Mouse (Mus musculus) G1E-ER4 (cell line): ENCODE measurements around the gene Spic. TPM values are rescaled to one million over a fixed set of nuclear protein-coding genes. Genes with fewer than 3 reads are reported as not detected.

Experiments
- GATA1 ChIP-seq: IDR thresholded peaks from one replicate; pipeline ENCODE4 v1.8.0; 2012; ENCODE audit warnings: low read length, inconsistent platforms
- polyA plus RNA-seq: library from polyadenylated mRNA; stranded (reverse); fragments of >175 nt; gene quantifications from 2 replicates; pipeline ENCODE4 v1.2.3, GENCODE M21; 2012

The Spic gene
- polyA plus RNA-seq, result not detected in 2 replicates

DNA sequence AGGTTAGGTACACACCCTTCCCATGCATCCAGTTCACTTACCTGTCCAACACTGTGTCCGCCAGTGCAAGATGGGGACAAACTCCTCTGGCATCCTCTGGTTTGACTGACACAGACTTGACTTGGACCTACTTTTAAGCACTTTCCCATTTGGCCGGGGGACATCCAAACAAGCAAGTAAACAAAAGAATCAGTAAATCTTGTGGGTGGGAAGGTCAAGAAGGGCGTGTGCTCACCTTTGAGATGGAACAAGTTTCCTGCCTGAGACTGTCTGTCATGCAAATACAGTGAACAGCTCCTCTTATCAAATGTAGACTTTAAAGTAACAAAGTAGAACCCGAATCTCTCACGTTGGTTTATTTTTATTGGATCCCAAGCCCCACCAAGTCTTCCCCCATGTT lies at the start of gene Spic:
Gene Spic, minus strand, starts transcription at position 91 of the 400 bp plus-strand sequence.
- no peak for TF ChIP-seq GATA1

- TF ChIP-seq GATA1, result no peak
These were observed 47.5 kb upstream of the Spic start for GRCm38 (mm10) chr10:88732309-88732622.

GRCm38 (mm10) chr10:88731496-88732308 lies 46.9 kb upstream of the Spic start:
- no peak for TF ChIP-seq GATA1

DNA sequence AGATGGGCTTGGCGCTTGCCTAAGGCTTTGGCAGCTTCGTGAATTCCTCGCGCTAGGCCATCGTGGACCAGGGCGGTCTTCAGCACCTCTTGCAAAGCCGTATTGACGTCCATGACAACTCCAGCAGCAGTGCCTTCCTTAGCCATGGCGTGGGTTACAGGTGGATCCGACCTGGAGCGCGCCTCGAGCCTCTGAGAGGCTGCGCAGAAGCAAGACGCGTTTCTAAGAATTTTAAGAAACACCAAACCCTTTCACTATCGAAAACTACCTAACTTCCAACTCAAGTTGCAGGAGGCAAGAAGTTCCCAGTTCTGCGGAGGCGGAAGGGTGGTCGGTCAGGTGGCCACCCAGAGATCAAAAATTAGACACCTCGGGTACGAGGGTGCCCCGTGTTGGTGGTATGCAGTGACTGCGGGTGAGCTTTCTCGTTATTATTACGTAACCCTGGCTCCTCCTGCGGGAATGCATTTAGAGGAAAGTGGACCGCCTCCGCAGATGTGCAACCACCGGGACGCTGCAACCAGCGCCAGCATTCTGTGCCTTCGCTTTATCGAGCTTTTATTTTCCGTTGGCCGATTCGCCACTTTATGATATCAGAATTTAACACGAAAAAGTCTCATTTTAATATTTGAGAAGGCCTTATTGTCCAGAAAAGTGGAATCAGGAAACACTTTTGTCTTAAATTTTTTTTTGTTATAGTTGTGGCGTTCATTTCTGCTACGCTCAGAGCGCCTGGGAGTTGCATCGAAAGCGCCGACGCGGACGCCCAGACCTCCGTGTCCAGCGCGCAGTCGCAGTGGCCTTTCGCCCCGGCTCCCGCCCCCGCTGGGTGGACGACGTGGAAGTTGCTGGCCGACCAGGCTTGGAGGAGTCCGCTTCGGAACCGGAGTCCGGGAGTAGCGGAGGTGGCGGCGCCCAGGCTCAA lies 46.0 kb upstream of the Spic start, which contains the start of gene Arl1:
Gene Arl1, plus strand, starts transcription at position 288 of the 925 bp plus-strand sequence.
- no peak for TF ChIP-seq GATA1

GRCm38 (mm10) chr10:88728166-88728565 lies 43.4 kb upstream of the Spic start:
- no peak for TF ChIP-seq GATA1

DNA sequence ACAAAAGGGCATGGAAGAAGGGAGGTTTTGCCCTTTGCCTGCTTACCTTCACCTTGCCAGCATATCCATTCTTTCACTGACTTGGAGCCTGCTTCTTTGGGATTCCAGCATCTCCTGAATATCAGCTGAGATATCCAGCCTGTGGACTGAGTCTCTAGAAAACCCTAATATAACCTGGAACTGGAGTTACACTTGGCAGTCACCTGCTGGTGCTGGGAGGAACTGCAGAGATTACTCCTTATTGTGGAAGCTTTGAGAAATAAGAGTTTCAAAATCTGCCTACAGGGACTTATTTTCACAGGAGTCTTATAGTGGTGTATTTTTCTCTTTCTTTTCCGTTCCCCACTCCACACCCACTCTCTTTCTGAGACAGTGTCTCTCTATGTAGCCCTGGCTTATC lies 42.3 kb upstream of the Spic start:
- TF ChIP-seq GATA1, result no peak

- TF ChIP-seq GATA1, result no peak
These were observed 40.5 kb upstream of the Spic start for GRCm38 (mm10) chr10:88725343-88725742.

- TF ChIP-seq GATA1, result no peak
These were observed 34.8 kb upstream of the Spic start for GRCm38 (mm10) chr10:88719618-88720017.

GRCm38 (mm10) chr10:88717756-88718025 lies 32.9 kb upstream of the Spic start:
- no peak for TF ChIP-seq GATA1

- no peak for TF ChIP-seq GATA1
These were observed 32.4 kb upstream of the Spic start for GRCm38 (mm10) chr10:88716986-88717755.

- TF ChIP-seq GATA1, result no peak
These were observed 30.8 kb upstream of the Spic start for GRCm38 (mm10) chr10:88715621-88716020.

DNA sequence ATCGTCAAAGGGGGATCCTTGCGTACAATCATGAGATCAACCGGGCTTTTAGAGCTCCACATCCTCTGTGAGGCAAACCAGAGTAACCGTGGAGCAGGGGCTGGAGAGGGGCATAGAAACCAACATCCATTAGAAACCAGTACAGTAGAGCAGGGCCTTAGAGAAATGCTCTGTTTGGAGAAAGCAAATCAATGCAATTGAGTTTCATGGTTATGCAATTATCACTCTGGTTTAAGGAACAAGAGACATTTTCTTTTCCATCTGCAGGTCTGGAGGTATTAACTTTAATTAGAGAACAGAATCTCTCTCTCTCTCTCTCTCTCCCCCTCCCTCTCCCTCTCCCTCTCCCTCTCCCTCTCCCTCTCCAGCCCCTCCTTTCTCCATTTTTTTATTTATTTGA lies 29.9 kb upstream of the Spic start:
- TF ChIP-seq GATA1, result no peak

DNA sequence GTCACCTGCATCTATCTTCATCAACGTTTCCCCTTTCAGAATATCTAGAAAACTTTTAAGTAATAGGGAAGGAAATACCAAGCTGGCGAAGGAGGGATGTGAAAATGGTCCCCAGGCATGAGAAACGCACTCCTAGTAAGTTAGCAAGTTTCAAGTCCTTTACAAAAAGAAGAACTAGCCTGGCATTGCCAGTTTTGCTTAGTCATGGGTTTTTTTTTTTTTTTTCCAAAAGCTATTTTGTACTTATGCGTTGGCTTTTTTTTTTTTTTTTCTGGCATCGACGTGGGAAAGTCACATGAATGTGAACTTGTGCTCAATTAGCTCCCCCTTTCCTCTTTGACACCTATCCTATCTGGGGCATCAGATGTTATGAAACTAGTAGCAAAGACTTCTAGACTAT lies 27.5 kb upstream of the Spic start:
- no peak for TF ChIP-seq GATA1

- no peak for TF ChIP-seq GATA1
These were observed 24.1 kb upstream of the Spic start for GRCm38 (mm10) chr10:88708671-88709523.

DNA sequence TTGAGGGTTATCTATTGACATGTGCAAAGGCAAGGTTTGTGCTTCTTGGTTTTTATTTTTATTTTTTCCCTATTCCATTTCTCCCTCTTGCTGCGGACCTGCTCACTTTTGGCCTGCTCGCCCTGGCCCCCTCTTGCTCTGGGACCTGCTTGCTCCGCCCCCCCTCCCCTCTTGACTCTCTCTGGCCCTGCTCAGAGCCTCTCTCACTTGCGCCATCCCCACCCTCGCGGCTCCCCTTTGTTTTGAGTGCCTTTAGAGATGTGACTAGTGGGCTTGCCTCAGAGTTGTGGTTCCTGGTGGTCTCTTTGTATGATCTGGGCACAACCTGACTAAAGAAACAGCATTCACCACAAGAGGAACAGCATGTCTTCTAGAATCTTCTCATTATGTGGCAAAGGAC lies 16.1 kb upstream of the Spic start:
- TF ChIP-seq GATA1, result no peak
